Mouse (Mus musculus): ENCODE measurements around the gene Rdh7. TPM values are rescaled to one million over a fixed set of nuclear protein-coding genes. Genes with fewer than 3 reads are reported as not detected.
"Not testable (repeated sequence)": the region's sequence is repeated elsewhere in the genome, so short reads cannot be mapped to it uniquely, and the experiment has no call there.

Rdh7 gene
- not detected for total RNA-seq (2018; cell fraction: chromatin; rRNA removed)
- total RNA-seq (2018; cell fraction: cytosol; rRNA removed), result not detected
- not detected for total RNA-seq (2018; cell fraction: nucleus; rRNA removed)
- polyA plus RNA-seq (2018), result not detected in 3 replicates

GRCm38 (mm10) chr10:127888605-127889004, at the start of gene Rdh7:
TSS of gene Rdh7 (minus strand) at chr10:127888817.
- H3K27ac ChIP-seq, result no peak within 1 kb of the TSS

DNA sequence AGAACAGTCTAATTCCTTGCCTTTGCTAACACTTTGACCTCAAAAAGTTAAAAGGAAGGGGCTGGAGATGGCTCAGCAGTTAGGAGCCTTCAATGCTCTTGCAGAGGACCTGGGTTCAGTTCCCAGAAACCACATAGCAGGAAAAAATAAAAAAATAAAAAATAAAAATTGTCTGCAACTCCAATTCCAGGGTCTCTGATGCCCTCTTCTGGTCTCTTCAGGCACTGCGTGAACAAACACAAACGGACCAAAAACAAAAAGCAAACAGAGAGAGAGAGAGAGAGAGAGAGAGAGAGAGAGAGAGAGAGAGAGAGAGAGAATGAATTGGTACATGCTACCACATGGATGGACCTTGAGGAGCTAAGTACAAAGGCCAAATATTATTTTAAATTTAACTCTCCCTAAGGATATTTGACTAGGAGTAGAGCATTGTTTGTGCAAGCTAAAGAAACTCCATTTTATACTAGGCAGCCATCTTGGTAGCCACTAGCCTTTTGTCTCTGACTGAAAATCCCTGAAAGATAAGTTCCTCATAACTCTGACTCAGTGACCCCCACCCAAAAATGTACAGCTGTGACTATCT, 48.9 kb upstream of the Rdh7 start:
- Histone ChIP-seq H3K27ac (no peak overlapping the region), H3K36me3 (ENCODE audit: inconsistent target) (no peaks in the 10 kb centered on the region), H3K79me2 (ENCODE audit: inconsistent target) (no peaks in the 10 kb centered on the region), H3K4me3 (ENCODE audit: inconsistent target) (no peak overlapping the region; the same call in 1 of the 2 replicates)
- WGBS (ENCODE audit: missing documents), result 4% methylated on average over 2 of the region's 2 CpGs

More at GRCm38 (mm10) chr10:127888605-127889004, at the start of gene Rdh7:
- Histone ChIP-seq H3K79me2 (ENCODE audit: inconsistent target) (no peaks in the 10 kb centered on the region), H3K36me3 (ENCODE audit: inconsistent target) (no peaks in the 10 kb centered on the region), H3K4me3 (ENCODE audit: inconsistent target) (no peak within 1 kb of the TSS)

DNA sequence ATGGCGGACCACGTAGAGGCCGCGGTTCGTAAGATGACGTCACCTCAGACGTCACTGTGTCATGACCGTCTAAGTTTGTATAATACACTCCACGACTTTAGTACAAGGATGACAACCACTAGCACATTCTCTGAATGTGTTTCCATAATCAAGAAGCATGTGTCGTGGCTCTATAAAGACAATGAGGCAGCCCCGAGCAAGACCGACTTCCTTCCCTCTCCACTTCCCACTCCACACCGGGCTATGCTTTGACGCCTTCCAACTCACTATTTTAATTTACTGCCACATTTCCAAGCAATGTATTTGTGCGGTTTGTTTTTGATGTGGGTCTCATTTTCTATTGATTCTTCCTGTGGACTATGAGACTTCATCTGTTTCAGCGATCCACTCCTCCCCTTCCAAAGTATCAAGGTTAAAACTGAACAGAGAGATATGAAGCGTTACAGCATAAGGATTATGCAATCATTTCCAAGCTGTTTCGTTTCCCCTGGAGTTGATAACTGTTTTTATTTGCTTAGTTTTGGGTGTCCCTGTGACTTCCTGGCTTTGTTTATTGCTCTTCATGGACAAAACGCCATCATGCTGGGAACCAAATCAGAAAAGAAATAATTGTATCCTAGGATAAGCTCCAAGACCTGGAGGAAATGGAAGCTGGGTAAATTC, 48.3 kb upstream of the Rdh7 start:
- WGBS (ENCODE audit: missing documents), result 37% methylated on average over 19 of the region's 19 CpGs
- no peak overlapping the region for H3K27ac ChIP-seq
- H3K4me3 ChIP-seq (ENCODE audit: inconsistent target), result no peak overlapping the region; the same call in 1 of the 2 replicates
- H3K79me2 ChIP-seq (ENCODE audit: inconsistent target), result no peaks in the 10 kb centered on the region
- H3K36me3 ChIP-seq (ENCODE audit: inconsistent target), result no peaks in the 10 kb centered on the region

DNA sequence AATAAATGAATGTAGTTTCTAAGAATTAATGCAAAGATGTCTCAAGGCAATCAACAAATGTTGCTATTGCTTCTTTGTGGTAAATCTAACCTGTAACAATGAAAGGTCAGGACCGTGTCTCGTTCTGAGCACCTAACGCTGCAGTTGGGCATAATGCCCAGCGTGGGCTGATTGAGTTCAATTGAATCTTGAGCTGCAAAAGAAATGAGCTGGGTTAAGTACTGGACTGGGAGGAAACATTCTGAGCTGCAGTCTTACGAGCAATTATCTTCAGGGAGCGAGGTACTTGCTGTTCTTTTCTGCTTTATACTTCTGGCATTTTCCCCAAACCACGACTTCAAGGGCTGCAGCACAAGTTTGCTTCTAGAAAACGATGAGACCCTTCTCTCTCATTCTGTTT, 47.7 kb upstream of the Rdh7 start:
- Histone ChIP-seq H3K79me2 (ENCODE audit: inconsistent target) (no peaks in the 10 kb centered on the region), H3K4me3 (ENCODE audit: inconsistent target) (no peak overlapping the region), H3K27ac (no peak overlapping the region), H3K36me3 (ENCODE audit: inconsistent target) (no peaks in the 10 kb centered on the region)
- 68% methylated on average over 8 of the region's 8 CpGs for WGBS (ENCODE audit: missing documents)

GRCm38 (mm10) chr10:127932290-127932926, 43.8 kb upstream of the Rdh7 start:
- WGBS (ENCODE audit: missing documents), result 83% methylated on average over 6 of the region's 8 CpGs
- Histone ChIP-seq H3K79me2 (ENCODE audit: inconsistent target) (no peaks in the 10 kb centered on the region), H3K36me3 (ENCODE audit: inconsistent target) (no peaks in the 10 kb centered on the region), H3K27ac (no peak overlapping the region), H3K4me3 (ENCODE audit: inconsistent target) (no peak overlapping the region)

DNA sequence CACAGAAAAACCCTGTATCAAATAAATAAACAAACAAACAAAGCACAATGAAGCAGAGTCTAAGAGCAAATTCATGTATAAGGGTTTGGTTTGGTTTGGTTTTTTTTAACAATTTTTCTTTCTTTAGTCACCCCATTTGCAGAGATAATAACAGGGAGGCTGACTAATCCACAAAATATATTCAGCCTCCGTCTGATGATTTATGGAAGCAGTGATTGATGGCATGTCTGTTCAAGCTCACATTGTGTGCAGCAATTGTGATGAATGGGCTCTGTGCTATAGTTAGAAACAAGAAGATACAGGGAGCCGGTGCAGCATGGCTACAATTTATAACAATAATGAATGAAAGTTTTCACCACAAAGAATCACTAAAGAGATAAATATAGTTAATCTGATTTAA, 39.1 kb upstream of the Rdh7 start:
- 91% methylated on average over 2 of the region's 2 CpGs for WGBS (ENCODE audit: missing documents)

GRCm38 (mm10) chr10:127924597-127925378, 36.2 kb upstream of the Rdh7 start:
- 89% methylated on average over 7 of the region's 7 CpGs for WGBS (ENCODE audit: missing documents)
- Histone ChIP-seq H3K4me3 (ENCODE audit: inconsistent target) (no peak overlapping the region), H3K36me3 (ENCODE audit: inconsistent target) (no peaks in the 10 kb centered on the region), H3K27ac (no peak overlapping the region), H3K79me2 (ENCODE audit: inconsistent target) (no peaks in the 10 kb centered on the region)

More for the DNA sequence above, 39.1 kb upstream of the Rdh7 start:
- H3K4me3 ChIP-seq (ENCODE audit: inconsistent target), result no peak overlapping the region
- H3K36me3 ChIP-seq (ENCODE audit: inconsistent target), result no peaks in the 10 kb centered on the region
- no peak overlapping the region for H3K27ac ChIP-seq
- H3K79me2 ChIP-seq (ENCODE audit: inconsistent target), result no peaks in the 10 kb centered on the region

GRCm38 (mm10) chr10:127923024-127923423, 34.4 kb upstream of the Rdh7 start:
- 87% methylated on average over 8 of the region's 8 CpGs for WGBS (ENCODE audit: missing documents)
- no peaks in the 10 kb centered on the region for H3K79me2 ChIP-seq (ENCODE audit: inconsistent target)
- H3K36me3 ChIP-seq (ENCODE audit: inconsistent target), result no peaks in the 10 kb centered on the region
- H3K27ac ChIP-seq, result no peak overlapping the region
- no peak overlapping the region for H3K4me3 ChIP-seq (ENCODE audit: inconsistent target)

- Histone ChIP-seq H3K36me3 (ENCODE audit: inconsistent target) (no peaks in the 10 kb centered on the region), H3K27ac (no peak overlapping the region), H3K79me2 (ENCODE audit: inconsistent target) (no peaks in the 10 kb centered on the region), H3K4me3 (ENCODE audit: inconsistent target) (no peak overlapping the region)
- 91% methylated on average over 1 of the region's 1 CpGs for WGBS (ENCODE audit: missing documents)
Measured at GRCm38 (mm10) chr10:127922241-127922640, 33.6 kb upstream of the Rdh7 start.

- H3K27ac ChIP-seq, result no peak overlapping the region
- WGBS (ENCODE audit: missing documents), result 98% methylated on average over 5 of the region's 5 CpGs
- H3K4me3 ChIP-seq (ENCODE audit: inconsistent target), result no peak overlapping the region
- H3K79me2 ChIP-seq (ENCODE audit: inconsistent target), result no peaks in the 10 kb centered on the region
- no peaks in the 10 kb centered on the region for H3K36me3 ChIP-seq (ENCODE audit: inconsistent target)
Measured at GRCm38 (mm10) chr10:127917651-127918050, 29.0 kb upstream of the Rdh7 start.

- 100% methylated on average over 3 of the region's 3 CpGs for WGBS (ENCODE audit: missing documents)
- H3K27ac ChIP-seq; H3K79me2 ChIP-seq (ENCODE audit: inconsistent target); H3K4me3 ChIP-seq (ENCODE audit: inconsistent target); H3K36me3 ChIP-seq (ENCODE audit: inconsistent target): not testable (repeated sequence)
Measured at GRCm38 (mm10) chr10:127917183-127917582, 28.6 kb upstream of the Rdh7 start.

GRCm38 (mm10) chr10:127915578-127915977, 27.0 kb upstream of the Rdh7 start:
- H3K36me3 ChIP-seq (ENCODE audit: inconsistent target), result no peaks in the 10 kb centered on the region
- WGBS (ENCODE audit: missing documents), result 92% methylated on average over 1 of the region's 1 CpGs
- H3K27ac ChIP-seq, result no peak overlapping the region
- no peak overlapping the region for H3K4me3 ChIP-seq (ENCODE audit: inconsistent target)
- no peaks in the 10 kb centered on the region for H3K79me2 ChIP-seq (ENCODE audit: inconsistent target)

DNA sequence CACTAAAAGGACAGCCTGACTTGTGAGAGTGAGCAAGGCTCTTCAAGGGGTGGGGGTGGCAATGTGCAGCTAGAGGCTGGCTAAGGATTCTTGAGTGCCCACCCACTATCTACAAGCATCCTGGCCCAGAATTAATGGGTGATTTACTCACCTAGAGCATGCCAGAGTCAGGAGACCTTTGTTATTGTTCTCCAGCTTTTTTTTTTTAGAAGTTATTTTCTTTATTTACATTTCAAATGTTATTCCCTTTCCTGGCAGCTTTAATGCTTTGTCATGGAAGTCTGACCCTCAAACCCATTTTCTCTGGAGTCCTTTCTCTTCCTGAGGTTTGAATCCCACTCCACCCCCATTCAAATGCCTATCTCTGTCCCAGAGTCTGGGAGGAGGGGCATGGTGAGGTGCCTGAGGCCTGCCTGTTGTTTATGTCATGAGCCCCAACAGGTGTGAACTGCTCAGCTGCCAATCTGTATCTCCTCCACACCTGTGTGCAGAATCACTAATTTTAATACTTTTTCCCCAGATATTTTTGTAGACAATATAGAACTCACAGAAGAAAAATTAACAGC, 18.9 kb upstream of the Rdh7 start:
- Histone ChIP-seq H3K36me3 (ENCODE audit: inconsistent target) (no peaks in the 10 kb centered on the region), H3K4me3 (ENCODE audit: inconsistent target) (no peak overlapping the region), H3K79me2 (ENCODE audit: inconsistent target) (no peaks in the 10 kb centered on the region), H3K27ac (no peak overlapping the region)

- H3K4me3 ChIP-seq (ENCODE audit: inconsistent target), result no peak overlapping the region
- H3K27ac ChIP-seq, result no peak overlapping the region
- WGBS (ENCODE audit: missing documents), result 86% methylated on average over 2 of the region's 2 CpGs
- no peaks in the 10 kb centered on the region for H3K36me3 ChIP-seq (ENCODE audit: inconsistent target)
- no peaks in the 10 kb centered on the region for H3K79me2 ChIP-seq (ENCODE audit: inconsistent target)
Measured at GRCm38 (mm10) chr10:127906138-127906537, 17.5 kb upstream of the Rdh7 start.

Measured in macrophage (primary cell).